Mouse (Mus musculus): ENCODE data around the gene Gm8693.
"Not testable (repeated sequence)": the region's sequence is repeated elsewhere in the genome, so short reads cannot be mapped to it uniquely, and the experiment has no call there.

The Gm8693 gene

GRCm38 (mm10) chr7:22692217-22692616 lies at the start of gene Gm8693:
TSS of gene Gm8693 (minus strand) at chr7:22692317.
- not testable (repeated sequence) for DNase-seq

GRCm38 (mm10) chr7:22719610-22720009 lies 27.5 kb upstream of the Gm8693 start, which contains the start of gene Gm4567:
TSS of gene Gm4567 (minus strand) at chr7:22719710.
- DNase-seq: not testable (repeated sequence)

GRCm38 (mm10) chr7:22657718-22658117 lies 34.4 kb downstream of the Gm8693 start, which contains the start of gene Vmn1r155:
TSS of gene Vmn1r155 (plus strand) at chr7:22658018.
- DNase-seq: not testable (repeated sequence)
